Mouse (Mus musculus) midbrain, postnatal 0 days (tissue): Measurements from ENCODE around the gene Zmiz1. TPM values are rescaled to one million over a fixed set of nuclear protein-coding genes. Genes with fewer than 3 reads are reported as not detected.

ENCODE experiments used
- ATAC-seq: fragments of 200-750 bp; cut with Nextera tagmentation; 2 replicates; pipeline ENCODE4 v1.8.0; 2017; ENCODE audit warnings: moderate number of reproducible peaks, mild to moderate bottlenecking, moderate TSS enrichment, moderate library complexity; ENCODE audit not compliant: low FRiP score
- DNase-seq: peaks from one replicate; pipeline ENCODE4 v3.0.0-alpha.2; 2015; ENCODE audit warnings: low spot score
- H3K27ac ChIP-seq: fragments of 300-500 bp; sonication (generic); 2 replicates; pipeline ENCODE4 v1.5.1; 2014; ENCODE audit warnings: low read depth, mild to moderate bottlenecking, low read length, mixed read lengths
- H3K27me3 ChIP-seq: fragments of 300-500 bp; sonication (generic); 2 replicates; pipeline ENCODE4 v1.6.1; 2014; ENCODE audit warnings: low read length, control low read depth, mixed read lengths; ENCODE audit not compliant: insufficient read depth
- H3K36me3 ChIP-seq: fragments of 300-500 bp; sonication (generic); 2 replicates; pipeline ENCODE4 v1.6.1; 2014; ENCODE audit warnings: low read length, control low read depth, mixed read lengths; ENCODE audit not compliant: insufficient read depth
- H3K4me1 ChIP-seq: fragments of 300-500 bp; sonication (generic); 2 replicates; pipeline ENCODE4 v1.6.1; 2014; ENCODE audit warnings: mild to moderate bottlenecking, control low read depth, antibody characterized with exemption, low read length, mixed read lengths; ENCODE audit not compliant: insufficient read depth
- H3K4me2 ChIP-seq: fragments of 300-500 bp; sonication (generic); 2 replicates; pipeline ENCODE4 v1.6.1; 2014; ENCODE audit warnings: low read depth, mild to moderate bottlenecking, low read length, mixed read lengths; ENCODE audit not compliant: poor library complexity, severe bottlenecking
- H3K4me3 ChIP-seq: fragments of 300-500 bp; sonication (generic); 2 replicates; pipeline ENCODE4 v1.5.1; 2014; ENCODE audit warnings: low read depth, mild to moderate bottlenecking, low read length, moderate library complexity
- H3K9ac ChIP-seq: fragments of 300-500 bp; sonication (generic); replicated peaks from 2 replicates; pipeline ENCODE4 v1.6.1; 2014; ENCODE audit warnings: mild to moderate bottlenecking, low read length, moderate library complexity, mixed read lengths; ENCODE audit not compliant: poor library complexity, severe bottlenecking
- H3K9me3 ChIP-seq: fragments of 300-500 bp; sonication (generic); 2 replicates; pipeline ENCODE4 v1.6.1; 2016; ENCODE audit warnings: low read length, control low read depth
- CTCF ChIP-seq: IDR thresholded peaks from 2 replicates; pipeline ENCODE4 v1.5.1; 2016; ENCODE audit warnings: antibody characterized with exemption, mild to moderate bottlenecking
- WGBS: fragments of 180-500 bp; shearing (Covaris S2); extraction: QIAGEN DNeasy Blood & Tissue Kit; methylation state at CpG from one replicate; pipeline ENCODE4 v1.1.7; 2014; 5-methylcytosine and 5-hydroxymethylcytosine counted together
- polyA plus RNA-seq: library from polyadenylated mRNA; unstranded; fragments of >200 nt; fragmentation: Nextera tagmentation; extraction: Ambion mirVana; gene quantifications from 2 replicates; pipeline ENCODE4 v1.2.1, GENCODE M21; 2015
- total RNA-seq: library from RNA; depleted of rRNA; stranded (reverse); fragments of >200 nt; gene quantifications from 2 replicates; pipeline ENCODE4 v1.2.3, GENCODE M21; 2014

Zmiz1 gene
- total and polyA plus RNA-seq, 2 experiments from 2014 or later, result 51.7 to 130 TPM

GRCm38 (mm10) chr14:25541213-25541612 is 82.2 kb downstream of the Zmiz1 start:
- no peak overlapping the region for H3K27ac ChIP-seq
- no peaks in the 10 kb centered on the region for H3K4me1 ChIP-seq
- TF ChIP-seq CTCF, result no peak
- H3K9ac ChIP-seq, result no peak overlapping the region
- H3K4me3 ChIP-seq, result no peak overlapping the region
- H3K27me3 ChIP-seq, result no peaks in the 10 kb centered on the region
- ATAC-seq (no peak), DNase-seq (no peak)
- H3K4me2 ChIP-seq, result no peak overlapping the region
- H3K9me3 ChIP-seq, result no peaks in the 10 kb centered on the region
- WGBS, result 76% methylated on average over 5 of the region's 5 CpGs
- peaks cover 12% of the 10 kb centered on the region for H3K36me3 ChIP-seq

- no peak overlapping the region for H3K9ac ChIP-seq
These were observed 84.1 kb downstream of the Zmiz1 start for GRCm38 (mm10) chr14:25543098-25543497.

GRCm38 (mm10) chr14:25543927-25544326 is 84.9 kb downstream of the Zmiz1 start:
- no peak for DNase-seq
- 0 out of 2 replicates have a peak, but pooled peaks cover 8% of the 10 kb centered on the region for H3K4me1 ChIP-seq
- H3K27me3 ChIP-seq, result no peaks in the 10 kb centered on the region
- no peak overlapping the region for H3K4me3 ChIP-seq
- H3K27ac ChIP-seq, result no peak overlapping the region
- ATAC-seq, result no peak
- WGBS, result 96% methylated on average over 4 of the region's 4 CpGs
- no peak overlapping the region for H3K9ac ChIP-seq
- no peak overlapping the region for H3K4me2 ChIP-seq
- TF ChIP-seq CTCF, result no peak
- no peaks in the 10 kb centered on the region for H3K36me3 ChIP-seq
- no peaks in the 10 kb centered on the region for H3K9me3 ChIP-seq

More at GRCm38 (mm10) chr14:25543098-25543497, 84.1 kb downstream of the Zmiz1 start:
- 0 out of 2 replicates have a peak, but pooled peaks cover 3% of the 10 kb centered on the region for H3K4me1 ChIP-seq
- H3K27ac ChIP-seq, result no peak overlapping the region
- DNase-seq, result no peak
- no peak overlapping the region for H3K4me3 ChIP-seq
- H3K9me3 ChIP-seq, result no peaks in the 10 kb centered on the region
- no peak for ATAC-seq
- no peaks in the 10 kb centered on the region for H3K36me3 ChIP-seq
- WGBS, result 97% methylated on average over 4 of the region's 4 CpGs
- TF ChIP-seq CTCF, result no peak
- no peaks in the 10 kb centered on the region for H3K27me3 ChIP-seq
- no peak overlapping the region for H3K4me2 ChIP-seq

GRCm38 (mm10) chr14:25546852-25547621 is 88.1 kb downstream of the Zmiz1 start:
- DNase-seq, result no peak

GRCm38 (mm10) chr14:25547882-25548281 is 88.9 kb downstream of the Zmiz1 start:
- peaks cover 26% of the 10 kb centered on the region for H3K4me1 ChIP-seq
- H3K9me3 ChIP-seq, result no peaks in the 10 kb centered on the region
- DNase-seq (no peak), ATAC-seq (no peak)
- no peak for TF ChIP-seq CTCF
- WGBS, result 77% methylated on average over 9 of the region's 9 CpGs
- no peaks in the 10 kb centered on the region for H3K36me3 ChIP-seq
- no peak overlapping the region for H3K9ac ChIP-seq
- H3K4me3 ChIP-seq, result no peak overlapping the region
- H3K4me2 ChIP-seq, result no peak overlapping the region
- H3K27ac ChIP-seq, result no peak overlapping the region
- H3K27me3 ChIP-seq, result no peaks in the 10 kb centered on the region

More at GRCm38 (mm10) chr14:25546852-25547621, 88.1 kb downstream of the Zmiz1 start:
- Histone ChIP-seq H3K4me1 (peaks cover 25% of the 10 kb centered on the region), H3K9me3 (no peaks in the 10 kb centered on the region), H3K27me3 (no peaks in the 10 kb centered on the region), H3K9ac (no peak overlapping the region), H3K27ac (peak overlapping the region; percentile 18; the same call in 1 of the 2 replicates), H3K4me3 (no peak overlapping the region), H3K4me2 (no peak overlapping the region), H3K36me3 (no peaks in the 10 kb centered on the region)
- no peak for ATAC-seq
- no peak for TF ChIP-seq CTCF
- 59% methylated on average over 14 of the region's 14 CpGs for WGBS

- DNase-seq, result peak; percentile 59
- 62% methylated on average over 6 of the region's 6 CpGs for WGBS
- ATAC-seq, result no peak
These were observed 89.7 kb downstream of the Zmiz1 start for GRCm38 (mm10) chr14:25548650-25549049.

More at GRCm38 (mm10) chr14:25548650-25549049, 89.7 kb downstream of the Zmiz1 start:
- no peaks in the 10 kb centered on the region for H3K9me3 ChIP-seq
- peaks cover 33% of the 10 kb centered on the region for H3K4me1 ChIP-seq
- no peak overlapping the region for H3K9ac ChIP-seq
- no peak overlapping the region for H3K4me3 ChIP-seq
- no peak for TF ChIP-seq CTCF
- no peaks in the 10 kb centered on the region for H3K36me3 ChIP-seq
- H3K27ac ChIP-seq, result peak overlapping the region; percentile 38; the same call in 1 of the 2 replicates
- no peak overlapping the region for H3K4me2 ChIP-seq
- no peaks in the 10 kb centered on the region for H3K27me3 ChIP-seq
